Mouse (Mus musculus): ENCODE data around the gene Gnl1. TPM values are rescaled to one million over a fixed set of nuclear protein-coding genes. Genes with fewer than 3 reads are reported as not detected.

Gnl1 gene
- total and polyA plus RNA-seq, 3 experiments, result 15.9 to 33.4 (median 24.3) TPM

DNA sequence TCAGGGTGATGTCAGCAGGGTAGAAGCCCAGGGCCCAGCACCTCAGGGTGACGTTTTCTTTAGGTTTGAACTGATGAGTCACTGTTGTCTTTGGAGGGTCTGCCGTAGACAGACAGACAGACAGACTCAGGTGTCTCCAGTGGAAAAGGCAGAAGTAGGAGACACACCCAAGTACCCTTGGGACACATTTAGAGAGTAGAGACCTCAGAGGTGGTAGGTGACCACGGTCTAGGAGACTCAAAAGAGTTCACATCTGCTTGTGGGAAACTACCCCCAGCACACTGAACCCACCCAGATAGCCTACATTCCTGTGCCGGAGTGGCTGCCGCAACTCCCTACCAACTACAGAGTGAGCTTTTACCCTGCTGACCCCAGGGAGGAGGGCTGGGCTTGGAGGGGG is 35.3 kb downstream of the Gnl1 start:
- Histone ChIP-seq H3K27ac (ENCODE audit: insufficient read depth, low read depth) (peak overlapping the region; percentile 81), H3K27me3 (replicated peaks) (no peaks in the 10 kb centered on the region), H3K4me1 (ENCODE audit: control insufficient read depth in 1 of 2, insufficient read depth in 2 of 2) (peaks cover 20 to 45% of the 10 kb centered on the region in 2 experiments), H3K9me3 (replicated peaks; ENCODE audit: low read length) (no peaks in the 10 kb centered on the region), H3K79me2 (replicated peaks; ENCODE audit: control insufficient read depth, extremely low read depth, insufficient read depth, poor library complexity, severe bottlenecking) (peaks cover 32% of the 10 kb centered on the region), H3K4me3 (replicated peaks in 1 of 3; ENCODE audit: low read depth in 2 of 3, low read length in 2 of 3, poor library complexity in 1 of 3) (no peak overlapping the region), H3K36me3 (replicated peaks in 1 of 2; ENCODE audit: control insufficient read depth in 1 of 2, insufficient read depth in 1 of 2, low read length in 1 of 2) (peaks cover 0 to 21% of the 10 kb centered on the region in 2 experiments), H3K4me2 (ENCODE audit: insufficient read depth, low read depth, poor library complexity, severe bottlenecking) (peak overlapping the region; percentile 8; the same call in 1 of the 2 replicates), H3K9ac (ENCODE audit: insufficient read depth, low read depth) (no peak overlapping the region)
- in situ Hi-C loops (cut with MboI; ENCODE audit: low pct_ligation_motif_present, low pct_unique_long_range_greater_than_20kb, low sequenced_read_pairs) (no loop called here), dilution Hi-C loops (cut with MboI; ENCODE audit: extremely low pct_ligation_motif_present, extremely low pct_unique_long_range_greater_than_20kb, low sequenced_read_pairs) (no loop called here)
- TF ChIP-seq UBTF (IDR thresholded peaks at IDR 0.05; ENCODE audit: low read depth, low read length) (no peak), JUN (IDR thresholded peaks at IDR 0.05; ENCODE audit: insufficient read depth, low read depth, low read length) (no peak), HCFC1 (IDR thresholded peaks at IDR 0.05; ENCODE audit: low read depth, low read length) (no peak), ELF1 (IDR thresholded peaks at IDR 0.05; ENCODE audit: low read depth, low read length) (no peak), KAT2A (IDR thresholded peaks at IDR 0.05; ENCODE audit: insufficient replicate concordance, low read length) (no peak), CHD1 (IDR thresholded peaks at IDR 0.05; ENCODE audit: low read depth, low read length) (no peak), ETS1 (conservative IDR thresholded peaks at IDR 0.05; ENCODE audit: low read depth, low read length) (peak; percentile 68), ZKSCAN1 (IDR thresholded peaks at IDR 0.05; ENCODE audit: borderline replicate concordance, low read depth, low read length) (no peak), SIN3A (IDR thresholded peaks at IDR 0.05; ENCODE audit: low read length) (no peak), CHD2 (IDR thresholded peaks at IDR 0.05; ENCODE audit: low read length) (no peak), NELFE (IDR thresholded peaks at IDR 0.05; ENCODE audit: low read depth, low read length) (no peak), POLR2A (IDR thresholded peaks at IDR 0.05; ENCODE audit: low read depth, low read length) (no peak), BHLHE40 (IDR thresholded peaks at IDR 0.05; ENCODE audit: low read depth, low read length) (peak; percentile 44; the same call in 1 of the 2 replicates), MAFK (IDR thresholded peaks at IDR 0.05; ENCODE audit: insufficient replicate concordance, low read length) (0 out of 2 replicates have a peak, but pooled peaks have one; percentile 48), POLR2AphosphoS2 (IDR thresholded peaks at IDR 0.05; ENCODE audit: low read depth, low read length) (no peak), NRF1 (IDR thresholded peaks at IDR 0.05; ENCODE audit: low read depth, low read length) (no peak), GABPA (IDR thresholded peaks at IDR 0.05; ENCODE audit: insufficient replicate concordance, low read depth, low read length) (no peak), ZC3H11A (IDR thresholded peaks at IDR 0.05; ENCODE audit: low read depth, low read length) (no peak), JUND (conservative IDR thresholded peaks at IDR 0.05; ENCODE audit: low read depth, low read length) (peak; percentile 13; the same call in 1 of the 2 replicates), ZNF384 (IDR thresholded peaks at IDR 0.05; ENCODE audit: low read depth, low read length) (no peak), TBP (conservative IDR thresholded peaks at IDR 0.05; ENCODE audit: low read depth, low read length) (no peak), MEF2A (IDR thresholded peaks at IDR 0.05; ENCODE audit: borderline replicate concordance, low read depth, low read length) (no peak), MXI1 (IDR thresholded peaks at IDR 0.05; ENCODE audit: low read depth, low read length) (no peak), TCF12 (IDR thresholded peaks at IDR 0.05; ENCODE audit: low read depth, low read length) (peak; percentile 71), USF1 (IDR thresholded peaks at IDR 0.05; ENCODE audit: low read depth, low read length) (no peak), MYC (IDR thresholded peaks at IDR 0.05; ENCODE audit: low read depth, low read length) (0 out of 2 replicates have a peak, but pooled peaks have one; percentile 10), IRF4 (IDR thresholded peaks at IDR 0.05; ENCODE audit: low read depth, low read length) (0 out of 2 replicates have a peak, but pooled peaks have one; percentile 18), MAX (IDR thresholded peaks at IDR 0.05; ENCODE audit: low read length) (no peak), PAX5 (IDR thresholded peaks at IDR 0.05; ENCODE audit: low read length) (no peak), E2F4 (IDR thresholded peaks at IDR 0.05; ENCODE audit: insufficient replicate concordance, low read depth, low read length) (no peak), CTCF (conservative IDR thresholded peaks at IDR 0.05 in 1 of 2, IDR thresholded peaks at IDR 0.05 in 1 of 2; ENCODE audit: low read depth in 2 of 2, low read length in 2 of 2) (no peak), RAD21 (IDR thresholded peaks at IDR 0.05; ENCODE audit: low read depth, low read length) (no peak), ZMIZ1 (IDR thresholded peaks at IDR 0.05; ENCODE audit: low read depth, low read length) (no peak), EP300 (IDR thresholded peaks at IDR 0.05; ENCODE audit: low read length) (peak; percentile 64), SMC3 (IDR thresholded peaks at IDR 0.05; ENCODE audit: low read depth, low read length) (no peak), MAZ (IDR thresholded peaks at IDR 0.05; ENCODE audit: low read depth, low read length) (no peak; the same call in 1 of the 2 replicates), USF2 (conservative IDR thresholded peaks at IDR 0.05; ENCODE audit: low read depth, low read length) (no peak), RCOR1 (conservative IDR thresholded peaks at IDR 0.05; ENCODE audit: low read depth, low read length) (no peak)
- peak; percentile 85 for DNase-seq (ENCODE audit: extremely low read depth)
